Mouse (Mus musculus) cerebellum, adult (tissue): ENCODE data around the gene Fnbp4.
A peak's percentile ranks its signal among the peaks of the same experiment; 100 is the strongest.

ENCODE experiments used
- ATAC-seq: cut with Nextera tagmentation; 2 replicates; pipeline ENCODE4 v1.9.2; 2017; ENCODE audit warnings: mild to moderate bottlenecking, moderate library complexity, mixed read lengths; ENCODE audit not compliant: insufficient number of reproducible peaks, low FRiP score, low TSS enrichment

Gene Fnbp4

GRCm38 (mm10) chr2:90745053-90745678, at the start of gene Fnbp4:
Gene Fnbp4, plus strand, starts transcription at chr2:90745370.
- peak; percentile 98 for ATAC-seq

GRCm38 (mm10) chr2:90700943-90701342, 44.2 kb upstream of the Fnbp4 start:
- no peak for ATAC-seq

- ATAC-seq, result no peak
Measured at GRCm38 (mm10) chr2:90708548-90708947, 36.6 kb upstream of the Fnbp4 start.

GRCm38 (mm10) chr2:90715555-90716092, 29.5 kb upstream of the Fnbp4 start:
- ATAC-seq, result no peak

GRCm38 (mm10) chr2:90717366-90717765, 27.8 kb upstream of the Fnbp4 start:
- ATAC-seq, result no peak

GRCm38 (mm10) chr2:90717948-90718347, 27.2 kb upstream of the Fnbp4 start:
- ATAC-seq, result no peak

- ATAC-seq, result no peak
Measured at GRCm38 (mm10) chr2:90726818-90727217, 18.4 kb upstream of the Fnbp4 start.

GRCm38 (mm10) chr2:90735326-90735725, 9.8 kb upstream of the Fnbp4 start:
- no peak for ATAC-seq

- ATAC-seq, result no peak
Measured at GRCm38 (mm10) chr2:90738801-90739200, 6.4 kb upstream of the Fnbp4 start.

GRCm38 (mm10) chr2:90739327-90739726, 5.8 kb upstream of the Fnbp4 start:
- ATAC-seq, result no peak

GRCm38 (mm10) chr2:90739921-90740320, 5.2 kb upstream of the Fnbp4 start:
- ATAC-seq, result no peak

- no peak for ATAC-seq
Measured at GRCm38 (mm10) chr2:90744285-90745052, 701 bp upstream of the Fnbp4 start.

- peak; percentile 16; the same call in 1 of the 2 replicates for ATAC-seq
Measured at GRCm38 (mm10) chr2:90745740-90746537, 769 bp downstream of the Fnbp4 start.

- no peak for ATAC-seq
Measured at GRCm38 (mm10) chr2:90746538-90746865, 1.3 kb downstream of the Fnbp4 start.

GRCm38 (mm10) chr2:90747131-90747530, 2.0 kb downstream of the Fnbp4 start:
- no peak for ATAC-seq

- ATAC-seq, result no peak
Measured at GRCm38 (mm10) chr2:90749676-90750459, 4.7 kb downstream of the Fnbp4 start.

- no peak for ATAC-seq
Measured at GRCm38 (mm10) chr2:90753565-90753964, 8.4 kb downstream of the Fnbp4 start.

- no peak for ATAC-seq
Measured at GRCm38 (mm10) chr2:90754188-90754587, 9.0 kb downstream of the Fnbp4 start.

GRCm38 (mm10) chr2:90765123-90765522, 20.0 kb downstream of the Fnbp4 start:
- ATAC-seq, result no peak

- ATAC-seq, result no peak
Measured at GRCm38 (mm10) chr2:90781323-90781722, 36.2 kb downstream of the Fnbp4 start.
